In genomic region chr10:93691344-93691743, GRCm38 (mm10) we compare ENCODE assay signal across 14 mouse cellular contexts. TPM values are rescaled to one million over a fixed set of nuclear protein-coding genes. Genes with fewer than 3 reads are reported as not detected.
"Had no signal": no experiment of that assay in that cellular context is flagged by ENCODE, and none has a peak within 500 bp of the region (broad histone marks: within the 10 kb centered on the region; RNA-seq: fewer than 3 reads in every experiment).

No protein-coding gene starts in this region.

- H3K27ac ChIP-seq: kidney, postnatal 0 days; limb, embryonic 12.5 days; liver, embryonic 14.5 days; midbrain, embryonic 10.5 days; midbrain, embryonic 15.5 days; neural tube, embryonic 12.5 days had no signal

- H3K36me3 ChIP-seq: limb, embryonic 12.5 days; midbrain, embryonic 15.5 days had no signal

- DNase-seq: kidney, adult 11 months; kidney, adult 9 months; kidney, postnatal 36 days; layer of hippocampus, adult 9-11 months; layer of hippocampus, postnatal 36 days; liver; thymus, postnatal 36 days had no signal

- H3K9me3 ChIP-seq: limb, embryonic 12.5 days; midbrain, embryonic 10.5 days; midbrain, embryonic 15.5 days; neural tube, embryonic 12.5 days had no signal

- H3K4me2 ChIP-seq: limb, embryonic 12.5 days; midbrain, embryonic 15.5 days; neural tube, embryonic 12.5 days had no signal

- H3K4me3 ChIP-seq: limb, embryonic 12.5 days; midbrain, embryonic 10.5 days; midbrain, embryonic 15.5 days; neural tube, embryonic 12.5 days had no signal

- ATAC-seq: midbrain, embryonic 15.5 days had no signal

- H3K27me3 ChIP-seq: limb, embryonic 12.5 days; midbrain, embryonic 15.5 days; neural tube, embryonic 12.5 days had no signal

- H3K4me1 ChIP-seq: neural tube, embryonic 12.5 days had no signal

- H3K9ac ChIP-seq: limb, embryonic 12.5 days; liver, embryonic 14.5 days; midbrain, embryonic 15.5 days; neural tube, embryonic 12.5 days had no signal

RNA-seq across cellular contexts. Expression of gene Ntn4, which starts 50.9 kb away (rescaled TPM):
- total RNA-seq: neutrophil, adult 5-6 weeks had no signal
